Mouse (Mus musculus) neutrophil, adult 5-6 weeks (primary cell): ENCODE results near the gene Tvp23b. TPM values are rescaled to one million over a fixed set of nuclear protein-coding genes. Genes with fewer than 3 reads are reported as not detected.

Experiments
- ATAC-seq: fragments of 151-379, 151-347 bp; 2 replicates; pipeline ENCODE4 v1.8.0; 2017; ENCODE audit warnings: mild to moderate bottlenecking, moderate TSS enrichment; ENCODE audit not compliant: insufficient number of reproducible peaks, poor library complexity, low FRiP score, severe bottlenecking; ENCODE audit errors: extremely low read depth
- total RNA-seq: library from RNA; stranded (forward); fragments of 200-1000 nt; gene quantifications from 2 replicates; pipeline ENCODE4 v1.2.3, GENCODE M21; 2017

Gene Tvp23b
- total RNA-seq, 1 experiment from 2014 or later: 19.2 TPM

DNA sequence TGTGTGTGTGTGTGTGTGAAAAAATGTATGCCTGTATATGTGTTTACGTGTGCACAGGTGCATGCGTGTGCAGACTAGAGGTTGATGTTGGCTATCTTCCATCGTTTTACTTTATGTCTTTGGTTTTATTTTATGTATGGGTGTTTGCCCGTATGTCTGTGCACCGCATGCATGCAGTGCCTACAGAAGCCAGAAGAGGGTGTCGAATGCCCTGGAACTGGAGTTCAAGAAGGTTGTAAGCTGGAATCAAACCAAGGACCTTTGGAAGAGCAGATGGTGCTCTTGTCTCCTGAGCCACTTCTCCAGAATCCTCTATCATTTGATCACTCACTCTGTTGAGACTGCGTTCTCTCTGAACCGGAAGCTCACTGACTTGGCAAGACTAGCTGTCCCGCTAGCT lies 53.8 kb downstream of the Tvp23b start:
- ATAC-seq: no peak

DNA sequence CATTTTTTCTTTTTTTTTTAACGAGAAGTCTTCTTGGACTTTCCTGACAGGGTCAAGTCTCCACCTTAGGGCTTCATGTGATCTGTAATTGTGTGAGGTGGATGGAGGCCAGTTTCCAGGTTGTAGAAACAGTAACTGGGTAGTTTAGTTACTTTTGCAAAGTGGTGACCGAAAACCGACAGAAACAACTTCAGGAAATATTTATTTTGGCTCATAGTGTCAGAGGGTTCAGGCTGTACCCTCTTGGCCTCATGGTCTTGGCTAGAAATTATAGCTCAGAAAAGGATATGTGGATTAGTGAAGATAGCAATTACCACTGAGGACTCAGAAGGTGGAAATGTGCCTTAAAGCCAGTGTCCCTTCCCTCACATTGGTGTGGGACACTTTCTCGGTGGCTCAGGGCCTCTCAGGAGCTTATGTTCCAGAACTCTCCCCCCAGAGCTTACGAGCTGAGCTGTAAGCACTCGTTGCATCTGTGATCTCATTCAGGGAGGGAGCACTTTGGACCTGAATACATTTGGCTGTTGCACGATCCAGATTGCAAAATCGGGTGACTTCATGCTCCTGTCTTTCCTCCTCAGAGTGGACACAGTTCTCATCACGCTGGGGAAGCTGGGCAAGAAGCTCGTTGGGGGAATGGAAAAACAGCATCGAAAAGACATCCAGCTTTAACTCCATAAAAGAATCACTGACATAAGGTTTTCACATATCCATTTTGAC lies 55.7 kb downstream of the Tvp23b start:
- ATAC-seq: no peak

DNA sequence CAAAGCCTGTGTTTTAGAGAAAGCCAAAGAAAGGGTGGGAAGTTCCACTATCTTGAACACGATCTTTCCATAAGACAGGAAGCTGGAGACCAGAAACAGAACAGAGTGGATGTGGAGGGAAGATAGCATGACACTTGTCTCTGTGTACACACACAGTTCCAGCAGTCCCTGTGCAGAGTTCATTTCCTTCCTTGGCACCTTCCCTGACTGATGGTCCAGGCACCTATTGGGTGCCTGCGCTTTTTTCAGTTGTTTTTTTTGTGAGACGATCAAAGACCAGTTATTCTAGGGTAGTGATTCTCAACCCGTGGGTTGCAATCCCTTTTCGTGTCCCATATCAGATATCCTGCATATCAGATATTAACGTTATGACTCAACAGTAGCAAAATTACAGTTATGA lies 58.7 kb downstream of the Tvp23b start:
- no peak for ATAC-seq

DNA sequence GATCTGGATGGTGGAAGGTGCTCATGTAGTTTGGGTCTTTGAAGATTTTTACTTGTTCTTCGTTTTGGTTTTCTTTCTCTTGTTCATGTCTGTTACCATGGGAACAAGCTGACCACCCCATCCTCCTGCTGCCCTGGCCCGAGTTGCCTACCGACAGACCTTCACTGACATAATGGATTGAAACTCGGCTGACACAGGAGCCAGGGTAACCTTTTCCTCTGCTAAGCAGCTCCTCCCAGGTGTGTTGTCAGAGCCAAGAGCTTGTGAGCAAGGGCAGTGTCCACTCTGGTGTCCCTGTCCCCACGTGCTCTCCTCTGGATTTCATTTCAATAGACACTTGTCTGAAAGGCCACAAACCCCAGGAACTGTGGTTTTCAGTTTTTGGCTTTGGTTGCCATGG lies 59.7 kb downstream of the Tvp23b start:
- ATAC-seq: no peak

DNA sequence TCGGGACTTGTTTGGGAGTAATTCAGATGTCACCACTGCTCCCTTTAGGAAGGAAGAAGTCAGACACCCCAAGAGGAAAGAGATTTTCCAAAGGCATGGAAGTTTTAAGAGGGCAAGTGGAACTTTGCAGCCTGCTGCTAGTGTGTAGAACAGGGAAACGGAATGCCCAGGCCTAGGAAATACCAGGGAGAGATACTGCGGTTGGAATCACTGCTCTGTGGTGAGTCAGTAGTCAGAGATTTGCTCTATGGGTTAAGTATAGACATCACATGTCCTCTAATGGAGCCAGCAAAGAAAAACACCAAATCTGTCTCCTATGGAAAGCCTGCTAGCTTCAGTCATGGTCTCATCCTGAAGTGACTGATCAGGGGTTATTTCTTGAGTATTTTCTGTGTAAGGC lies 60.9 kb downstream of the Tvp23b start:
- ATAC-seq: no peak

DNA sequence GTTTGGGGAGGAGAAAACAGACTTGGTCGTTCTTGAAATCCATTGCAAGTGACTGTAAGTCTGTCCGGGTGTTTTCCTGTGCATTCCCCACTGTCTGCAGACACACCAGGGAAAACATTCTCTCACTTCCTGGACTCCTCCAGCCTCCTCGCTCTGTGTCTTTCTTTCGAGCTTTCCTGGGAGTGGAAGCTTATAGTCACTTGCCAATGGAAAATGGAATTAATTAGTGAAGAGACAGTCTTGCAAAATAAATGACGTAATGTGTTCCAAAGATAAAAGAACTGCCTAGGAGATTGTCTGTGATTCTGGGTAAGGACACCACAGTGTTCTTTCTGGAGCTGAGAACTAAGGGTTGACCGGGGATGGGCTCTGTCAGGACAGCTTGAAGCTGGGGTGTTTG lies 64.3 kb downstream of the Tvp23b start:
- ATAC-seq: no peak

DNA sequence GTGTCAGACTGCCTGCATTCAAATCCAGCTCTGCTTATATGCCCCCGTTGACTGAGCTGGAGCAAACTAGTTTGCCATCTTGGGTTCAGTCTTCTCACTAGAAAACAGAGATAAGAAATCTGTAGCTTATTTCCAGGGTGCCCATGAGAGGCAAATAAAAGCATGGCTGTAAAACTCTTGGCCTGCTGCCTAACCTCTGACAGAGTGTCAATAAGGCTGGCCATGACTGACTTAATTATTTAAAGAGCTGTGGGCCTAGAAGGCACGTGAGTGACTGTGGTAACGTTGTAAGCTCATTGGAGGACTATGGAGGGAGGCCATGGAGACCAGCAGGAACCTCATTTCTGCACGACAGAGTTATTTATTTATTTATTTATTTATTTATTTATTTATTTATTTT lies 66.3 kb downstream of the Tvp23b start:
- no peak for ATAC-seq

DNA sequence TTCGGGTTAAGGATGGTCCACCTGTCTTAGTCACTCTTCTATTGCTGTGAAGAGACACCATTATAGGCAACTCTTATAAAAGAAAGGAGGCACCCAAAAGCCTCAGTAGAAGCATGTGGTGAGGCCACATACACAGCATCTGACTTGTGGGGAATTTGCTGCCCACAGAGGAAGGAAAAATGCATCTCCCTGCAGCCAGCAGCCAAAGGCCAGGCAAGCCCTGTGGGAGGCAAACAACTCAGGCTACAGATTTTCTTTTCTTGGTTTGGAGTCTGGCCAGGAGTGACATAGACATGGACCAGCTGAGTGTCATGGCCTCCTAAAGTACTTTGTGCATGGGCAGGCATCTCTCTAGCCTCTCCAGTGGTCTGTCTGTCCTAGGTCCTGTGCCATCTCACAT lies 70.3 kb downstream of the Tvp23b start:
- no peak for ATAC-seq

DNA sequence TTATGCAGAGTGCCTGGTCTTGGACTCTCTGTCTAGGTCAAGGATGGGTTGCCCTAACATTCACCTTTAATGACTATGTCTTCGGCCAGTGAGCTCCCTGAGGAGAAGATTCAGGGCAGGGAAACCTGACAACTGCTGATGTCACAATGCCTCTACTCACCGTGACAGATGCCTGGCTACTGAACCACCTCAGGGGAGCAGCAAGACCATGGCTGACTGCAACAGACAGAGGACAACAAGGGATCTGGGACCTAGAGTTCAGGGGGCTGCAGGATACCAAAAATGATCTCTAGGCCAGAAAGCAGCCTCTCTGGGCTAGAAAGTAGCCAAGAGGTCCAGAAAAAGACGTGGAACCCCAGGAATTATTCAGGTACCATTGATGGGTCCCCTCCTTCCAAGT lies 71.8 kb downstream of the Tvp23b start, which contains the start of gene Cdrt4:
Cdrt4 (plus strand) TSS at position 182 of the 400 bp plus-strand sequence.
- ATAC-seq: no peak

DNA sequence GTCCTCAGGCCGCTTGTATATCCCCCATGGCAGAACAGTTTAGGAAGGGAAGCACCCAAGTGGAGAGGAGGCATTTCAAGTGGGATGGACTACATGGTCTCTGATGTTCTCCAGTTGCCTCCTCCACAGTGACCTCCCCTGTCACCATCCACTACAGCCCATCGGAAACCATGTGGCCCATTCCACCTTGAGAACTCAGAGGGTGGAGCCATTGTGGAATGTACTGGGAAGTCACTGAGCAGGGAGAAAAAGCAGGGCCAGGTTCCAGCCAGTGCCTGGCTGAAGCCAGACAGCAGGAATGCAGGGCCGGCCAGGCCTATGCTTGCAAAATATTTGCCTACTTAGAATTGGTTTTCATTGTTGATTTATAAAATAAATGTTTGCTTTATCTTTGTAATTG lies 75.5 kb downstream of the Tvp23b start:
- ATAC-seq: no peak

DNA sequence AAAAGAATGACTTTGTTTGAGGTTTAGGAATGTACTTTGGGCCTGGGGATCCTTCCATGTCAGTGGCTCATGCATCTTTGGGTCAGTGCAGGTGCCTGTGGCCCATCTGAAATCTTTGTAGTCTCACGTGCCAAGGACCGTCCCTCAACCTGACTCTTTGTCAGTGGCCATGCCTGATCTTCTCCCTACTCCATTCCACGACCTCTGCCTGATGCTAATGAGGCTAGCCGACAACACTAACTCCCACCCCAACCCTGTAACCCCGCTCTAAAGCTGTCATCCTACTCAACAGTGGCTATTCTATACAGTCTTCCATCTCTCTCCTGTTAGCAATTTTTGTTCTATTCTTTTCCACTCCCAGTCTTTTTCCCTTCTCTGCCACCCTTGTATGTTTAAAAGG lies 75.9 kb downstream of the Tvp23b start:
- ATAC-seq: no peak

DNA sequence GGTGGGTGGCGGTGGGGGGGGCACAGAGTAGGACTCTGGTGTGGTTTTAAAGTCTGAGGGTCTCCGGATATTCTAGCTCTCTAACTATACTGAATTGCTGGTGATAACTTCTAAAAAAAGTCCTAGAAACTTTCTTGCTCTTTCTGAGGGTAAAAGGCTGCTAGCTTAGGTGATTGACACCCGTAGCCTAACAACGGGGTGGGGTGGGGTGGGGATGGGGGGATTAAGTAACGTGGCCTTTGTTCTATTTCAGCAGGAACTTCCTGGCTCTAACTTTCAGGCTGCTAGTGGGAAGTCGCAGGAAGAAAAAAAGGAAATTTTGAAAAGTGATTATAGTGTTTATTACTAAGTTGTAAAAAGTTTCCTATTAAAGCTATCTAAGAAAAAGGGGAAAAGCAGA lies 76.5 kb downstream of the Tvp23b start:
- ATAC-seq: no peak

DNA sequence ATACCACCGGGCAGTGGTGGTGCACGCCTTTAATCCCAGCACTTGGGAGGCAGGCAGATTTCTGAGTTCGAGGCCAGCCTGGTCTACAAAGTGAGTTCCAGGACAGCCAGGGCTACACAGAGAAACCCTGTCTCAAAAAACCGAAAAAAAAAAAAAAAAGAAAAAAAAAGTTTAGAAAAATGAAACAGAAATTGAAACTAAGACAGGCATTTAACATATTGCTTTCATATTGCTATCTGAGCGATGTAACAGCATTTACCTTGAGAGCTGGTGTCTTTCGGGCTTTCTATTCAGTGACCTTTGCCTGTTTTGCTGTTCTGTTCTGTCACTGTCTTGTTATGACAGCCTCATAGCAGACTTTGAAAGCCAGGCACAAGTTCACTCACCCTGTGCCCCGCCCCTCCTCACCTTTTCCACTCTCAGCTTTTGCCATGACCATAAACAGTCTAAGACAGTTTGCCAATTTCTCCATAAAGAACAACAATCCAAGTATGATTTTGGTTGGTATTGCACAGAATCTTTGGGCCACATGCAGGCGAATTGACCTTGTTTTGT lies 78.4 kb downstream of the Tvp23b start:
- ATAC-seq: no peak

DNA sequence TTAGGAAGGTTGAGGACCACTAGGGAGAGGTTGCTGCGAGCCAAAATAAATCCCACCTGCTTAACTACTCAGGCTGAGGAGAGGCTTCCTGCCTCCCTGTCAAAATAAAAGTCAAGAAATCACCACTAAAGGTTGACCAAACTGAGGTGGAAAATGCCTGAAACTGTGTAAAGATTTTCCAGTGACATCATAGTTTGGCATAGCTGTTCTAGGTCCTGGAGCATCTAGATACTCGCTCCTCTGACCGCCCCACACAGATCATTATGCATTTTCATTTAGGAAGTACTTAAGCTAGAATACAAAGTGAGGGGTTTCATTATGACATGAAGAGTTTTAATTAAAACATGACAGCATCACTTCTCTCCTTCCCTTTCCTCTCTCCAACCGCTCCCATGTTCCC lies 84.0 kb downstream of the Tvp23b start:
- ATAC-seq: no peak

DNA sequence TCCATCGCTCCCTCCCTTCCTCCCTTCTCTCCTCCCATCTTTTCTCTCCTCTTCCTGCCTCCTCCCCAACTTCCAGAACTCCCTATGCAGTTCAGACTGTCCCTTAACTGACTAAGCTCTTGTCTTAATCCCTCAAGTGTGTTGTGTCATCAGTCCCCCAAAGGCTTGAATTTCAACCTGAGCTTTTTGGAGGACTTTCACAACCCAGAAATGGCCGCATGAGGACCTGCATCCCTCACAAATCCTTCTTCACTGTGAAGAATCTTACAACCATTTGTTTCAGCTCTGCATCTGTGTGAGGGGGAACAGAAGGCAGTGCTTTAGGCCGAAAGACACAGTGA lies 87.1 kb downstream of the Tvp23b start:
- no peak for ATAC-seq

Other genes with a start within 250 kb of the Tvp23b start
- gene Lrrc75a, start 230.9 kb upstream of the Tvp23b start, total RNA-seq: 3.2 and 3.4 TPM in 2 replicates
- 7.6 and 12.6 TPM in 2 replicates for gene Mmgt2, start 230.8 kb upstream of the Tvp23b start, total RNA-seq
- gene Zfp287, start 147.6 kb upstream of the Tvp23b start, total RNA-seq: 10.6 and 12.8 TPM in 2 replicates
- gene Gm10428, start 126.4 kb upstream of the Tvp23b start, total RNA-seq: not detected in 2 replicates
- 0.81 and 2.9 TPM in 2 replicates for gene Zfp286, start 90.0 kb upstream of the Tvp23b start, total RNA-seq
- 5.5 and 6.4 TPM in 2 replicates for gene Trim16, start 59.2 kb upstream of the Tvp23b start, total RNA-seq
- 4.3 and 5.1 TPM in 2 replicates for gene Fbxw10, start 32.4 kb upstream of the Tvp23b start, total RNA-seq
- gene Cdrt4, start 71.7 kb downstream of the Tvp23b start, total RNA-seq: not detected in 2 replicates
- gene Tekt3, start 182.2 kb downstream of the Tvp23b start, total RNA-seq: not detected in 2 replicates
- 1.4 TPM in 1 of 2 replicates, not detected in the other for gene Pmp22, start 249.5 kb downstream of the Tvp23b start, total RNA-seq